Mouse (Mus musculus) small intestine, adult 2 months (tissue): ENCODE measurements around the gene Pepd. TPM values are rescaled to one million over a fixed set of nuclear protein-coding genes. Genes with fewer than 3 reads are reported as not detected.

Source experiments
- H3K27ac ChIP-seq: fragments of 200-500 bp; 2 replicates; pipeline ENCODE4 v1.5.1; 2012; ENCODE audit warnings: low read depth, low read length, control low read depth, inconsistent platforms; ENCODE audit not compliant: insufficient read depth
- H3K27me3 ChIP-seq: fragments of 200-500 bp; 2 replicates; pipeline ENCODE4 v1.6.1; 2012; ENCODE audit warnings: mild to moderate bottlenecking, moderate library complexity, low read length, inconsistent platforms; ENCODE audit not compliant: control insufficient read depth, insufficient read depth
- H3K36me3 ChIP-seq: fragments of 200-500 bp; 2 replicates; pipeline ENCODE4 v1.6.1; 2012; ENCODE audit warnings: mild to moderate bottlenecking, low read length, control low read depth, inconsistent platforms; ENCODE audit not compliant: control insufficient read depth, insufficient read depth
- H3K4me1 ChIP-seq: fragments of 200-500 bp; 2 replicates; pipeline ENCODE4 v1.6.1; 2012; ENCODE audit warnings: low read length, inconsistent platforms, mixed read lengths; ENCODE audit not compliant: control insufficient read depth, insufficient read depth, insufficient read length
- H3K4me3 ChIP-seq: fragments of 200-500 bp; 2 replicates; pipeline ENCODE4 v1.5.1; 2012; ENCODE audit warnings: low read depth, mild to moderate bottlenecking, control low read depth, inconsistent platforms, low read length, moderate library complexity
- CTCF ChIP-seq: fragments of 200-500 bp; IDR thresholded peaks from 2 replicates; pipeline ENCODE4 v1.5.1; 2012; ENCODE audit warnings: low read depth, mild to moderate bottlenecking, control low read depth, inconsistent platforms, low read length, moderate library complexity, mixed read lengths; ENCODE audit not compliant: insufficient replicate concordance, insufficient read length; ENCODE audit errors: extremely low read depth
- POLR2A ChIP-seq: fragments of 200-500 bp; IDR thresholded peaks from 2 replicates; pipeline ENCODE4 v1.6.1; 2012; ENCODE audit warnings: low read depth, mild to moderate bottlenecking, control low read depth, inconsistent platforms, low read length, moderate library complexity
- WGBS: fragments of 180-500 bp; shearing (Covaris S2); methylation state at CpG from one replicate; pipeline ENCODE4 v1.1.7; 2018; 5-methylcytosine and 5-hydroxymethylcytosine counted together
- polyA plus RNA-seq: library from polyadenylated mRNA; depleted of rRNA; stranded (reverse); fragments of >200 nt; gene quantifications from 2 replicates; pipeline ENCODE4 v1.2.3, GENCODE M21; 2012

Gene Pepd
- polyA plus RNA-seq, 1 experiment: 1,106 TPM

DNA sequence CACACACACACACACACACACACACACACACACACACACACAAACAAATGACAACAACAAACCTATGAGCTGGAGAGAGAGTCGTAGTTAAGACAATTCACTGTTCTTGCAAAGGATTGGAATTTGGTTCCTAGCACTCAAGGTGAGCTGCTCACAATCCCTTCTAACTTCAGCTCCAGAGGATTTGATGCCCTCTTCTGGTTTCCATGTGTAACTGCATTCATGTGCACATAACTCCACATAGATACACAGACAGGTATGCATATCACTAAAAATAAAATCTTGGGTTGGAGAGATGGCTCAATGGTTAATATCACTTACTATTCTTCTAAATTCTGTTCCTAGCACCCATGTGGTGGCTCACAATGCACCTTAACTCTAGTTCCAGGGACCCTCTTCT, 19.3 kb upstream of the Pepd start:
- H3K27me3 ChIP-seq: no peaks in the 10 kb centered on the region
- no peak overlapping the region for H3K27ac ChIP-seq
- no peaks in the 10 kb centered on the region for H3K36me3 ChIP-seq
- peaks cover 2% of the 10 kb centered on the region; the same call in 1 of the 2 replicates for H3K4me1 ChIP-seq
- TF ChIP-seq POLR2A (no peak), CTCF (no peak)
- 93% methylated on average over 1 of the region's 1 CpGs for WGBS
- no peak overlapping the region for H3K4me3 ChIP-seq

DNA sequence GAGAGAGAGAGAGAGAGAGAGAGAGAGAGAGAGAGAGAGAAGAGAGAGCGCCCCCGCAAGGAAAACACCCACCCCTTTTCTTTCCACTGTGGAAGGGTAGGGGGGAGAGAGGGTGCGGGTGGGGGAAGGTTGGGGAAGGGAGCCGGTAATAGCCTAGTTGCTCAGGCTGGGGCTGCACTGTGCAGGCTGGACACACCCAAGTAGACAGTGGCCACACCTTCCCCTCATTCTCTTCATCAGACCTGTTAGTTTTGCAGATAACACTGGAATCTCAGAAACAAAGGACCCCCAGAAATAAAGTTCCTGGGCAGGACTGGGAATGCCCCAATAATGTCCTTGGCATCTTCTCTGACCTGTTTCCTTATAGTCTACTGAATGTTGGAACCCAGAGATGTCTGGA, 15.7 kb upstream of the Pepd start:
- 34% methylated on average over 4 of the region's 4 CpGs for WGBS
- Histone ChIP-seq H3K27ac (no peak overlapping the region), H3K4me3 (no peak overlapping the region), H3K36me3 (no peaks in the 10 kb centered on the region), H3K27me3 (no peaks in the 10 kb centered on the region), H3K4me1 (peaks cover 2% of the 10 kb centered on the region; the same call in 1 of the 2 replicates)
- TF ChIP-seq POLR2A: no peak
- TF ChIP-seq CTCF: no peak

DNA sequence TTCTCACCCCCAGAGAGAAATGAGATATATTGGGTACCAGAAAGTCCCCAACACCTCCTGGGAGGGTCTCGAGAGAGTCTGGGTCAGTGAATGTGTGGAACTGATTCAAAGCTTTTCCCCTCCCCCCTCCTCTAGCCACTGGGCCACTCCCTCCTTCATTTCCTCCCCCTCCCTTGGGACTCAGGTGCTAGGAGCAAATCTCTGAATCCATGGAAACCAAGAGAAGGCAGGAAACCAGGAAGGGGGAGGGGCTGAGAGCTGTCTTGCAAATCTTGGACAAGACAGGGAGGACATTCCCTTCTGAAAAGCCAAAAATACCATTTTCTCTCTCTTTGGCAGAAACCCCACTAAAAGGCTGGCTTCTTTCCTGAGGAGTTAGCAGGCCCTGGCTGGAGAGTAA, 15.1 kb upstream of the Pepd start:
- TF ChIP-seq POLR2A: no peak
- Histone ChIP-seq H3K4me1 (peaks cover 2% of the 10 kb centered on the region; the same call in 1 of the 2 replicates), H3K27ac (no peak overlapping the region), H3K36me3 (no peaks in the 10 kb centered on the region), H3K27me3 (no peaks in the 10 kb centered on the region), H3K4me3 (no peak overlapping the region)
- WGBS: 3% methylated on average over 1 of the region's 1 CpGs

DNA sequence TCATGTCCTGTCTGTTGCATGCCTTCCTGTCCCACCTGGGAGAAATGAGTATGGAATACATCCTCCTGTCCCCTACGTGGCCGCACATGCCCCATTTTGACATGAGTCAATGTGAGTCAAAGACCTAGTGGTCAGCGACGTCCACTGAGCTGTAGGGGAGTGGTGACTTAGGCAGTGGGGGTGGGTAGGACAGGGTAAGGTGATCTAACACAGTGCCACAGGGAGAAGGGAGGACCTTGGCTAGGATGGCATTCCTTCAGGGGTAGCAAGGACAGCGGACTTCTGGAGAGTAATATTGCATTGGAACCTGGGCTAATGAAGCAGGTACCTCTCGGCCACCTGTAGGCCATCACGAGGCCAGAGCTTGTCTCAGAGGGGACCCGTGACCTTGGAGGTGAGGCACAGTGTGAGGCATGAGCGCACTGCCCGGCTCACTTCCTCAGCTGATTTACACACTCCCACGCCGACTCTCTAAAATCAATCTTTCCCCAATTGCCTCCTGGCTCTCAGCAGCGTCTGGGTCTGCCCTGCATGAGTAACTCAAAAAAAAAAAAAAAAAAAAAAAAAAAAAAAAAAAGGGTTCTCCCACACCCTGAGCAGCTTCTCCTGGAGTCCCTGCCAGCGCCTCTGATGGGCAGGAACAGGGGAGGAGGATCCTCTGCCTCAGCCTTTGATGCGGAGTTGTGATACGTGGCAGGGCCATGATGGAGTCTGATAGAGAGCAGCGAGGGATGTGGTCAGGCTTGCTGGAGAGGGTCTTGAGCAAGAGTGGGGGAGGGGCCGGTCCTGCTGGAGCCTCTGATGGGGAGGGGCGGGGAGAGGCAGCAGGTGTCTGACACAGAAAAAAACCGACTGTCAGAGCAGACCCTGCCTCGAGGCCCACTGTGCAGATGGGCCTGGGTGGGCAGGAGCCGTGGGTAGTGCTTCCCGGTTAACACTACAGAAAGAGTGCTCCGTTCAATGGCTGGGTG, 1.8 kb upstream of the Pepd start:
- no peak overlapping the region for H3K27ac ChIP-seq
- peaks cover 24% of the 10 kb centered on the region for H3K4me1 ChIP-seq
- no peaks in the 10 kb centered on the region for H3K27me3 ChIP-seq
- H3K36me3 ChIP-seq: no peaks in the 10 kb centered on the region
- H3K4me3 ChIP-seq: no peak overlapping the region
- TF ChIP-seq CTCF (no peak), POLR2A (no peak)
- WGBS: 40% methylated on average over 24 of the region's 24 CpGs

DNA sequence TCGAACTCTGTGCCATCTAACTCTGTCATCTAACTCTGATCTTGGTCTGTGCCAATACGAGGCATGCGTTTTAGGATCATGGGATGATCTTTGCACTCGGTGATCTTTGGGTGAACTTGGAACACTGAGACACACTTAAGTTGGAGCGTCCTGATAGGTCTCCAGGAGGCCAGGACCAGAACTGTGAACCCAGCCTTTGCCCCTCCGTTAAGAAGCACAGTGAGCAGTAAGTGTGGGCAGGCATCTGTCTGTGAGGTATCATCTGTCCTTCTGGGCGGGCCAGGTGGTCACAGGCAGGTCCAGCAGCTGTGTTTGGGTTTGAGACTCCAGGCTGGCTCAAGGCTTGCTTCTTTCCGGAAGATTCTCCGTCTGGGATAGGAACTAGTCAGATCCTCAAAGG, 1.8 kb downstream of the Pepd start:
- Histone ChIP-seq H3K4me1 (peaks cover 33% of the 10 kb centered on the region), H3K27ac (peak overlapping the region; percentile 80; the same call in 1 of the 2 replicates), H3K27me3 (no peaks in the 10 kb centered on the region), H3K36me3 (0 out of 2 replicates have a peak, but pooled peaks cover 6% of the 10 kb centered on the region), H3K4me3 (peak overlapping the region; percentile 42)
- TF ChIP-seq POLR2A: no peak
- TF ChIP-seq CTCF: no peak
- WGBS: 77% methylated on average over 9 of the region's 9 CpGs

DNA sequence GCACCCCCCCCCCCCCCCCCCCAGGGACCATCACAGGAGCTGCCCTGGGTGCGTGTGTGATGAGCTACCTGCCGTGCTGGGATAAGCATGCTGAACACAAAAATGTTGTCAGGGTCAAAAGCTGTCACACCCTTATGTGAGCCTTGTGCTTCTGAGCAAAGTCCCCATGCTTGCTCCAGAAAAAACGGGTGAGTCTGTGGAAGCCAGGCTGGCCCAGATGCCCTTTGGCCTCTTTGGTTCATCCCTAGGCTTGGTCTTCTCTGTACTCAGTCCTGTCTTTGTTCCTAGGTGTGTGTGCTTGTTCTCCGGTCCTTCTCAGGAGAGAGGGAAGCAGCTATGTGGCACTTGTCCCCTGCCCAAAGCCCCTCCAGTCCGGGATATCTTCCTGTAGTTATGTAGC, 3.4 kb downstream of the Pepd start:
- 66% methylated on average over 5 of the region's 5 CpGs for WGBS
- Histone ChIP-seq H3K36me3 (0 out of 2 replicates have a peak, but pooled peaks cover 6% of the 10 kb centered on the region), H3K27me3 (no peaks in the 10 kb centered on the region), H3K4me3 (peak overlapping the region; percentile 49; the same call in 1 of the 2 replicates), H3K27ac (peak overlapping the region; percentile 68), H3K4me1 (peaks cover 33% of the 10 kb centered on the region)
- no peak for TF ChIP-seq CTCF
- no peak for TF ChIP-seq POLR2A

DNA sequence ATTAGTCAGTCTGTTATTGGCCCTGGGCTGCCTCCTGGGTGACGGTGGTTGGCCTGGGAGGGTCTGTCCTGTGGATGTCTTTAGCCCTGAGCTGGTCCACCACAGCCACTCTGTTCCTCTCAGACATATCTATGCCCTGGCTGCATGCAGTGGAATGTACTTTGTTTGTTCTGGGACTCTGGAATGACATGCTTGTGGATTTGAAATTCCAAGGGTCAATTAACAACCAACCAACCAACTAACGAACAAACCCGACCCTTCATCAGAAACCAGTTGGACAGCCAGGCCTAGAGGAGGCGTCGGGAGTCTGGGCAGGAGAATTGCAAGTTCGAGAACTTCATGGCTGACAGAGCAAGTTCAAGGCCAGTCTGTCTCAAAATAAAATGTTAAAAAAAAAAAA, 5.4 kb downstream of the Pepd start:
- no peak for TF ChIP-seq CTCF
- no peak for TF ChIP-seq POLR2A
- H3K4me1 ChIP-seq: peaks cover 33% of the 10 kb centered on the region
- no peaks in the 10 kb centered on the region for H3K27me3 ChIP-seq
- peak overlapping the region; percentile 12; the same call in 1 of the 2 replicates for H3K4me3 ChIP-seq
- H3K36me3 ChIP-seq: peaks cover 19% of the 10 kb centered on the region; the same call in 1 of the 2 replicates
- 34% methylated on average over 6 of the region's 6 CpGs for WGBS
- peak overlapping the region; percentile 50 for H3K27ac ChIP-seq

DNA sequence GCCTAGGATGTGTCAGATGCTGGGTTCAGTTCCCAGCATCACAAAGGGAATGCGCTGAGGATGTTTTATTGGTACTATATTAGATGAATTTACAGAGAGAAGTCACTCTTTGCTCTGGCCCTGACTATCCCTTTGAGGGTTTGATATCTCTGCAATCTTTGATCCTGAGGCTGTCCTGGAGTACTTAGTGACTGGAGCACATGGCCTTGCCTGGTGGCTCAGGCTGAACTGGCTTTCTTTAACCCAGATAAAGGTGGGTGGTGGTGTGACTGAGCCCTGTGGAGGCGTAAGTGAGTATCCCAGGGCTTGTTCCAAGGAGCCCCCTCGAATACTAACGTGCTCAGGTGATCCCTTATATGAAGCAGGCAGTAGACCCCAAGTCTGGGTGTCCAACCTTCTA, 5.8 kb downstream of the Pepd start:
- WGBS: 78% methylated on average over 4 of the region's 4 CpGs
- no peak for TF ChIP-seq CTCF
- no peak for TF ChIP-seq POLR2A
- peaks cover 32% of the 10 kb centered on the region for H3K4me1 ChIP-seq
- no peak overlapping the region for H3K4me3 ChIP-seq
- no peaks in the 10 kb centered on the region for H3K27me3 ChIP-seq
- H3K36me3 ChIP-seq: peaks cover 19% of the 10 kb centered on the region; the same call in 1 of the 2 replicates
- H3K27ac ChIP-seq: peak overlapping the region; percentile 50; the same call in 1 of the 2 replicates
